In genomic region chr12:108078122-108078752, GRCm38 (mm10) we compare ENCODE assay signal across 11 mouse cellular contexts.
DNase-seq lines count a peak whose midpoint lies in the region; ATAC-seq lines count a peak whose summit lies in the region.
"Had no signal": no experiment of that assay in that cellular context is flagged by ENCODE, and none has a peak within 500 bp of the region (broad histone marks: within the 10 kb centered on the region; RNA-seq: fewer than 3 reads in every experiment).

No protein-coding gene starts in this region.

- no peaks in the 10 kb centered on the region for H3K27me3 ChIP-seq in heart, embryonic 15.5 days
- H3K27me3 ChIP-seq in kidney, embryonic 16.5 days (ENCODE audit: insufficient read depth, low read length) = no peaks in the 10 kb centered on the region
- H3K27me3 ChIP-seq: embryonic facial prominence, embryonic 12.5 days; lung, embryonic 15.5 days had no signal

- no peak overlapping the region for H3K4me3 ChIP-seq in heart, embryonic 15.5 days
- no peak overlapping the region for H3K4me3 ChIP-seq in kidney, embryonic 16.5 days (ENCODE audit: low read length)
- H3K4me3 ChIP-seq: embryonic facial prominence, embryonic 12.5 days; heart, embryonic 10.5 days; lung, embryonic 15.5 days had no signal

- no peaks in the 10 kb centered on the region for H3K9me3 ChIP-seq in heart, embryonic 15.5 days (replicated peaks)
- H3K9me3 ChIP-seq in kidney, embryonic 16.5 days (ENCODE audit: low read length) = no peaks in the 10 kb centered on the region
- H3K9me3 ChIP-seq: embryonic facial prominence, embryonic 12.5 days; heart, embryonic 10.5 days; lung, embryonic 15.5 days had no signal

- no peak overlapping the region for H3K9ac ChIP-seq in heart, embryonic 15.5 days
- no peak overlapping the region for H3K9ac ChIP-seq in kidney, embryonic 16.5 days (replicated peaks; ENCODE audit: low read length)
- H3K9ac ChIP-seq: embryonic facial prominence, embryonic 12.5 days; lung, embryonic 15.5 days had no signal

- 68% methylated on average over 10 of the region's 10 CpGs for WGBS in heart, embryonic 15.5 days
- 76% methylated on average over 10 of the region's 10 CpGs for WGBS in kidney, embryonic 16.5 days

- H3K4me1 ChIP-seq in heart, embryonic 15.5 days (replicated peaks) = no peaks in the 10 kb centered on the region
- no peaks in the 10 kb centered on the region for H3K4me1 ChIP-seq in kidney, embryonic 16.5 days (ENCODE audit: insufficient read depth, low read length)
- H3K4me1 ChIP-seq: heart, embryonic 10.5 days; lung, embryonic 15.5 days had no signal

- no peak overlapping the region for H3K27ac ChIP-seq in heart, embryonic 15.5 days
- H3K27ac ChIP-seq in kidney, embryonic 16.5 days (ENCODE audit: low read length) = no peak overlapping the region
- H3K27ac ChIP-seq: embryonic facial prominence, embryonic 12.5 days; heart, embryonic 10.5 days; lung, embryonic 15.5 days had no signal

- 0 out of 2 replicates have a peak, but pooled peaks have one; percentile 35 for ATAC-seq in heart, embryonic 15.5 days (replicated peaks; ENCODE audit: insufficient number of reproducible peaks, insufficient read depth, low FRiP score, low read depth)
- ATAC-seq in common myeloid progenitor, adult 5-6 weeks (replicated peaks; ENCODE audit: low read depth, poor library complexity, severe bottlenecking) = 0 out of 2 replicates have a peak, but pooled peaks have one; percentile 42
- peak; percentile 31 for ATAC-seq in kidney, embryonic 16.5 days (ENCODE audit: low FRiP score, low TSS enrichment)
- no peak for ATAC-seq in CD4-positive, CD25-positive, alpha-beta regulatory T cell, adult 4 months

- DNase-seq in heart, adult 8-10 months (ENCODE audit: low spot score) = no peak
- DNase-seq in 3134 (ENCODE audit: extremely low read depth, insufficient read length, low spot score) = peak; percentile 22
- no peak for DNase-seq in cerebellum, adult 9-10 months
- no peak for DNase-seq in adrenal gland, adult (ENCODE audit: inconsistent age in 2 of 2, low spot score in 1 of 2)

- no peak overlapping the region for H3K4me2 ChIP-seq in heart, embryonic 15.5 days
- no peak overlapping the region for H3K4me2 ChIP-seq in kidney, embryonic 16.5 days (replicated peaks; ENCODE audit: low read depth, low read length)
- H3K4me2 ChIP-seq: embryonic facial prominence, embryonic 12.5 days; lung, embryonic 15.5 days had no signal

- H3K36me3 ChIP-seq in heart, embryonic 15.5 days = no peaks in the 10 kb centered on the region
- H3K36me3 ChIP-seq in kidney, embryonic 16.5 days (ENCODE audit: insufficient read depth, low read length) = no peaks in the 10 kb centered on the region
- H3K36me3 ChIP-seq: embryonic facial prominence, embryonic 12.5 days; heart, embryonic 10.5 days; lung, embryonic 15.5 days had no signal
